Mouse (Mus musculus) forebrain, embryonic 11.5 days (tissue): ENCODE results near the gene Aldoc. TPM values are rescaled to one million over a fixed set of nuclear protein-coding genes. Genes with fewer than 3 reads are reported as not detected.

Experiments
- ATAC-seq: fragments of 200-750 bp; cut with Nextera tagmentation; replicated peaks from 2 replicates; pipeline ENCODE4 v1.8.0; 2017; ENCODE audit warnings: moderate TSS enrichment; ENCODE audit not compliant: low FRiP score
- DNase-seq: peaks from one replicate; pipeline ENCODE4 v3.0.0-alpha.2; 2017; ENCODE audit warnings: low spot score
- H3K27ac ChIP-seq: fragments of 300-500 bp; sonication (generic); 2 replicates; pipeline ENCODE4 v1.5.1; 2014; ENCODE audit warnings: low read depth, low read length
- H3K27me3 ChIP-seq: fragments of 300-500 bp; sonication (generic); 2 replicates; pipeline ENCODE4 v1.6.1; 2014; ENCODE audit warnings: mild to moderate bottlenecking, low read length, mixed read lengths; ENCODE audit not compliant: control insufficient read depth, insufficient read depth
- H3K36me3 ChIP-seq: fragments of 300-500 bp; sonication (generic); 2 replicates; pipeline ENCODE4 v1.6.1; 2014; ENCODE audit warnings: mild to moderate bottlenecking, low read length, moderate library complexity, mixed read lengths; ENCODE audit not compliant: control insufficient read depth, insufficient read depth
- H3K4me1 ChIP-seq: fragments of 300-500 bp; sonication (generic); replicated peaks from 2 replicates; pipeline ENCODE4 v1.6.1; 2014; ENCODE audit warnings: low read length, mixed read lengths; ENCODE audit not compliant: control insufficient read depth, insufficient read depth
- H3K4me2 ChIP-seq: fragments of 300-500 bp; sonication (generic); 2 replicates; pipeline ENCODE4 v1.6.1; 2014; ENCODE audit warnings: low read depth, mild to moderate bottlenecking, low read length, moderate library complexity, mixed read lengths; ENCODE audit not compliant: severe bottlenecking
- H3K4me3 ChIP-seq: fragments of 300-500 bp; sonication (generic); 2 replicates; pipeline ENCODE4 v1.5.1; 2014; ENCODE audit warnings: low read depth, low read length
- H3K9ac ChIP-seq: fragments of 300-500 bp; sonication (generic); 2 replicates; pipeline ENCODE4 v1.6.1; 2014; ENCODE audit warnings: low read length
- H3K9me3 ChIP-seq: fragments of 300-500 bp; sonication (generic); 2 replicates; pipeline ENCODE4 v1.6.1; 2016; ENCODE audit warnings: low read length, mixed read lengths; ENCODE audit not compliant: control insufficient read depth
- WGBS: fragments of 180-500 bp; shearing (Covaris S2); extraction: QIAGEN DNeasy Blood & Tissue Kit; methylation state at CpG from one replicate; pipeline ENCODE4 v1.1.7; 2014; 5-methylcytosine and 5-hydroxymethylcytosine counted together
- polyA plus RNA-seq: library from polyadenylated mRNA; unstranded; fragments of >200 nt; fragmentation: Nextera tagmentation; extraction: Ambion mirVana; gene quantifications from 2 replicates; pipeline ENCODE4 v1.2.1, GENCODE M21; 2014

Aldoc gene
- polyA plus RNA-seq, 1 experiment from 2014 or later = 3.3 TPM

- Histone ChIP-seq H3K27me3 (no peaks in the 10 kb centered on the region), H3K4me1 (0 out of 2 replicates have a peak, but pooled peaks cover 2% of the 10 kb centered on the region), H3K4me2 (no peak overlapping the region), H3K27ac (no peak overlapping the region), H3K9ac (no peak overlapping the region), H3K36me3 (no peaks in the 10 kb centered on the region), H3K4me3 (no peak overlapping the region), H3K9me3 (no peaks in the 10 kb centered on the region)
- WGBS = 93% methylated on average over 4 of the region's 4 CpGs
- ATAC-seq = no peak
- no peak for DNase-seq
Observed at GRCm38 (mm10) chr11:78349441-78350358, 26.9 kb downstream of the Aldoc start.

DNA sequence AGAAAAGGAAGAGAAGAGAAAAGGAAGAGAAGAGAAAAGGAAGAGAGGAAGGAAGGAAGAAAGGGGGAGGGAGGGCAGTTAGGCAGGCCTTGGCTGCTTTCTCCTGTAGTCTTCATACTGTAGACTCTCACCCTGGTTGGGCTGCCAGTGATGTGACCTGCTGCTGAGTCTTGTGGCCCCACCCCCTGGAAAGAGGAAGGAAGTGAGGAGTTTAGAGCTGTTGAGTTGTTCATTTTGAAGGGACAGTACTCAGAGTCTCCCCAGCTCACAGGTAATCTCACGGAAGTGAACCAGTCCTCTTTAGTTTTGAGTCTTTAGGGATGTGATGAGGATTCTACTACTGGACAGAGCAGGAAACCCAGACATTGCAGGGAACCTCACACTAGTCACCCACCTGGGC is 30.3 kb downstream of the Aldoc start:
- H3K9ac ChIP-seq = no peak overlapping the region
- H3K36me3 ChIP-seq = no peaks in the 10 kb centered on the region
- H3K4me2 ChIP-seq = no peak overlapping the region
- no peaks in the 10 kb centered on the region for H3K4me1 ChIP-seq
- H3K27me3 ChIP-seq = no peaks in the 10 kb centered on the region
- no peak overlapping the region for H3K27ac ChIP-seq
- no peak overlapping the region for H3K4me3 ChIP-seq
- 95% methylated on average over 1 of the region's 1 CpGs for WGBS
- DNase-seq (no peak), ATAC-seq (no peak)
- H3K9me3 ChIP-seq = no peaks in the 10 kb centered on the region

- H3K9me3 ChIP-seq = no peaks in the 10 kb centered on the region
- H3K4me3 ChIP-seq = no peak overlapping the region
- no peaks in the 10 kb centered on the region for H3K36me3 ChIP-seq
- no peak overlapping the region for H3K9ac ChIP-seq
- no peaks in the 10 kb centered on the region for H3K4me1 ChIP-seq
- 91% methylated on average over 6 of the region's 6 CpGs for WGBS
- ATAC-seq (no peak), DNase-seq (no peak)
- no peak overlapping the region for H3K27ac ChIP-seq
- H3K4me2 ChIP-seq = no peak overlapping the region
- no peaks in the 10 kb centered on the region for H3K27me3 ChIP-seq
Observed at GRCm38 (mm10) chr11:78354905-78355304, 32.1 kb downstream of the Aldoc start.

DNA sequence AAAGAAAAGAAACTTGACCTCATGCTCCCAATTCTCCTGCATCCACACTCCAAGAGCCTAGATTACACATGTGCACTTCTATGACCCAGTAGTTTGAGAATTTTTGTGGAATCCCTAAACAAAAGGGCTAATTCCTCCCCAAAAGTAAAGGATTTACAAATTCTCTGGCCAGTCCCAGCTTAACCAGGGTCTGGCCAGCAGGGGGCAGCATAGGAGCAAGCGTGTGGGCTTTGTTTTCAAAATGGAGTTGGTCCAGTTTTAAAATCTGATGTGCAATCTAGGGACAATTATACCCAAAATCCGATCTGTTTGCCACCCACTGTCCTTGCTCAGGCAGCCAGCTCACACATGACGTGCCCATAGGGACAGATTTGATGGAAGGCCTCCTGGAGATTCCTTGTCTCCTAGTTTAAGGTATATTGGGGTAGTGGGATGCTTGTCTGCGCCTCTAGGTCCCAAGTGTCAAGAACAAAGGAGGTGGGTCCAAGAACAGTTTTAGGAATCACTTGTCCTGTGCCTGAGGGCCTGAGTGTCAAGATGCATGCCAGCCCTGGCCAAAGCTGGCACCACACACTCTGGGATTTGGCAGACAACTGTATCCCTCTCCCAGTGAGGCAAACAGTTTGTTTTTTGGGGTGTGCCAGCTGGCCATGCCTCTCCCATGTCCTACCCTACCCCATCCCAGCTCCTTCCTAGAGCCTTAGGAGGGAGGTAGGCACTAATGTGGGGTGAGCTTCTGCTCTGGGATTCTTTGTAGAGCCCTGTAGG is 32.9 kb downstream of the Aldoc start:
- peak; percentile 89 for DNase-seq
- no peak for ATAC-seq
- H3K9ac ChIP-seq = peak overlapping the region; percentile 27; the same call in 1 of the 2 replicates
- no peaks in the 10 kb centered on the region for H3K36me3 ChIP-seq
- no peaks in the 10 kb centered on the region for H3K9me3 ChIP-seq
- 32% methylated on average over 4 of the region's 4 CpGs for WGBS
- no peak overlapping the region for H3K4me2 ChIP-seq
- no peaks in the 10 kb centered on the region for H3K4me1 ChIP-seq
- no peak overlapping the region for H3K27ac ChIP-seq
- H3K27me3 ChIP-seq = no peaks in the 10 kb centered on the region
- no peak overlapping the region for H3K4me3 ChIP-seq

- H3K27me3 ChIP-seq = no peaks in the 10 kb centered on the region
- H3K4me1 ChIP-seq = no peaks in the 10 kb centered on the region
- H3K9ac ChIP-seq = no peak overlapping the region
- no peaks in the 10 kb centered on the region for H3K9me3 ChIP-seq
- peak; percentile 78 for DNase-seq
- no peak overlapping the region for H3K4me3 ChIP-seq
- H3K4me2 ChIP-seq = no peak overlapping the region
- no peaks in the 10 kb centered on the region for H3K36me3 ChIP-seq
- ATAC-seq = no peak
- 13% methylated on average over 22 of the region's 22 CpGs for WGBS
- H3K27ac ChIP-seq = no peak overlapping the region
Observed at GRCm38 (mm10) chr11:78358330-78359007, 35.7 kb downstream of the Aldoc start.

DNA sequence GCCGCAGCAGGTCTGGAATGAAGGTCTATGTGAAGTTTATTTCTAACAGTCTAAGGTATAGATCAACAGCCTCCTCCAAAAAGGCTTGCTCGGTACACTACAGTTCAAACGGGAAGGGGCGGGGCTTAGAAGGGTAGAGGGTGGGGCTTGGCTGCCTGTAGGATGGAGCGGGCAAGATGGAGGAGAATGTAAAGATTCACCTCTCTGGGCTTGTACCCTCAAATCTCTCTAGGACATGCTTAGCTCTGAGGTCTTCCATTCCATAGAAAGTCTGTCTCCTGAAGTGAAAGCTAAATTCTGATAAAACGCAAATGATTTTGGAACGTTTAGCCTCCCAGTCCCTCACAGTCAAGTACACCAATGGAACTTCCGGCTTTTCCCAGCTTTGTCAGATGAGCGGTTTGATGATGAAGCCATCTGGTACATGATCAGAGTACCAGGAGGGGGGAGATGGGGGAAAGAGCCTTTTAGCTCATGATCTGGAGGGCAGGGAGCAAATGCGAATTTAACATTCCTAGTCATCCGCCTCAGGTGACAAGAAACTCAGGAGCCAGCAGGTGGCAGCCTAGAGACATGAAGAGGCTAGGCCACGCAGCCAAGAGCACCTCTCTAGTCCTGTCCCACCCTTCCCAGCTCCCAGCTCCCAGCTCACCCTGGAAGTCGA is 37.5 kb downstream of the Aldoc start:
- Histone ChIP-seq H3K4me1 (no peaks in the 10 kb centered on the region), H3K4me2 (peak overlapping the region; percentile 19; the same call in 1 of the 2 replicates), H3K27me3 (no peaks in the 10 kb centered on the region), H3K4me3 (peak overlapping the region; percentile 17), H3K27ac (no peak overlapping the region), H3K9me3 (no peaks in the 10 kb centered on the region), H3K36me3 (no peaks in the 10 kb centered on the region), H3K9ac (no peak overlapping the region)
- 12% methylated on average over 13 of the region's 13 CpGs for WGBS
- ATAC-seq (peak; percentile 60; the same call in 1 of the 2 replicates), DNase-seq (peak; percentile 84)

GRCm38 (mm10) chr11:78360789-78361131 is 38.0 kb downstream of the Aldoc start:
- Histone ChIP-seq H3K4me1 (no peaks in the 10 kb centered on the region), H3K4me2 (0 out of 2 replicates have a peak overlapping the region, but pooled peaks have one; percentile 19), H3K9ac (no peak overlapping the region), H3K27ac (no peak overlapping the region), H3K9me3 (no peaks in the 10 kb centered on the region), H3K27me3 (no peaks in the 10 kb centered on the region), H3K4me3 (no peak overlapping the region), H3K36me3 (no peaks in the 10 kb centered on the region)
- DNase-seq (no peak), ATAC-seq (no peak)
- 61% methylated on average over 2 of the region's 2 CpGs for WGBS
